Mouse (Mus musculus): ENCODE data around the gene Lpp.
A peak's percentile ranks its signal among the peaks of the same experiment; 100 is the strongest.

The Lpp gene

DNA sequence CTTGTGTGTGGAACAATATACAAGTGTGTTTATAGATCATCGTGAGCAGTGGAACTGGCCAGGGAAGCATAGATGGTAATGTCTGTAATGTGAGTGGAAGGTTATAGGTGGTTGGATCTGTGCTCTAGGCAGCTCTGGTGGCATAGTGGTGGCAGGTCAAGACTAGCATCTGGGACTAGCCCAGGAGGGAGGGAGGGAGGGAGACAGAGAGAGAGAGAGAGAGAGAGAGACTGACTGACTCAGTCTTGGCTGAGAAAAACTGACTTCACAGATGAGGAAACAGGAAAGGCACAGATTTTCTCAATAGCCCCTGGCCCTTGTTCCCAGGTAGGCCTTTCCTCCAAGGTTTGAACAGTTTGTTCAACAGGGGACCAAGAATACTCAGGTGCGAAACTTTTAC, 7.5 kb downstream of the Lpp start:
- DNase-seq, result no peak

DNA sequence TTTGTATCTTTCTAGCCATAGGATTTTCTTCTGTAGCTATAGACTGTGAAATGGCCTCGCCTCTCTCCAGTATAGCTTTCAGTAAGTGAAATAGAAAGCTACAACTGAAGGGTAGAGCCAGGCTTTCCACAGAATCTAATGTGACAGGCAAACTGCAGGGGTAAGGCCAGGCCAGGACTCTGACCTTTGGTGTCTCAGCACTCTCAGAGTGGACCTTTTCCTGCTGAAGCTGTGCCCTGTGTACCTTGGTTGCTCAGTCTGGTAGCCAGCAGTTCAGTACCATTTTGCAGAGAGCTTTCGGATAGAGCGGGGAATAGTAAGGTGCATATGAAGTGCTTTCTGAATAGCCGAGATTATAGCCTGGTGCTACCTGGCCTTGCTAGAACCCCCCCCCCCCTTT, 9.5 kb downstream of the Lpp start:
- no peak for DNase-seq

DNA sequence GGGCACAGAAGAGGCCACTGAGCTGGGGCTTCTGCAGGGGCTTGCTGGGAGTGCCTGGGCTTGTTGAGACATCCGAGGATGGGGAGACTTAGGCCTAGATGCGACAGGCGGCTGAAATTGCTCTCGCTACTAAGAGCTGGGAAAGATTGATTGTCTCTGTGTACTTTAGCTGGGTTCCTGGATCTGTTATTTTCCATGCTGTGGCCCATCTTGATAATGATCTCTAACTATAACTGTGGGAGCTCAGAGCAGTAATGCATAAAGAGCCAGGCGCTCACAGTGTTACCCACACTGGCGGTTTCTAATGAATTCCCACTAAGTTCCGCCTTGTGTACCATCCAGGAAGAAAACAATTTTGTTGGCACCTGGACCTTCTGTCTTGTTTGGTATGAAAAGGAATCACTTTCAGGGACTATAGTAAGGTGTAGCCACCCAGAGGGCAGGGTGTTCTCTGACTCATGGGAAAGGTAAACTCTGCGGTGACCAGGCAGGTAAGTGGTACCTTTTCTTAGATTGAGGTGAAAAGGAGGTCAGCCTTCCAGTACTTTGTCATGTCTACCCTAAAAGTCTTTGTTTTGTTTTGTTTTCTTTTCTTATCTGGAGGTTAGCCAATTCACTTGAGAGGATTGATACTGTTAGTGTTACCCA, 10.6 kb downstream of the Lpp start:
- no peak for DNase-seq

DNA sequence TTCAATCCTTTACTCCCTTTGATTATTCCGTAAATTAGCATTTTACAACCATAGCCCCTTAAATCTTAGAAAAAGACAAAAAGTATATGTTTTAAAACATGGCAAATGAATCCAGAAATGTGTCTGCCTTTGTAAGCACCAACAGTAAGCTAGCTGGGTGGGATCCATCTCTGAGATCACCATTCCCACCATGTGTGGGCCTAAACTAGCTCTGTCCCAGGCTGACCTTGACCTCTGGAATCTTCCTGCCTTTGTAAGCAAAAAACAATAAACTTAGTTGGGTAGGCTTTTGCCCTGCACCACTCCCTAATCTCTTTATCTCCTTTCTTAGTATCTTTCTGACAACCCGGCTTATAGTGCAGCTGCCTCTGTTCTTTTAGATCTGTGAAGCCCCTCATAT, 13.2 kb downstream of the Lpp start:
- no peak for DNase-seq

DNA sequence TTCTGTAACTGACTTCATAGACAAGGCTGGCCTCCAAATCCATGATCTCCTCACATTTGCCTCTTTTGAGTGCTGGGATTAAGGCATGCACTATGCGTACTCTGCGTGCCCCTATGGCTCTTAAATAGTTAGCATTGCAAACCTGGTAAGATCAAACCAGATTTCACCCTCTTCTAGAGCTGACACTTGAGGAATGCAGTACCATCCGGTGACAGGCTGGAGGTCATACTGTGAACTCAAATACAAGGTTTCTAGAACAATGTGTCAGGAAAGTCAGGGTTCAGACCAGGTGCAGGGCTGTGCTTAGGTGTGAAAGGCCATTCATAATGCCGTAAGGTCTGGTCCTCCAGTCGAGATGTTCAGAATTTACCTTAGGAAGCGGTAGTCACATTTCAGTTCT, 18.0 kb downstream of the Lpp start:
- no peak for DNase-seq

DNA sequence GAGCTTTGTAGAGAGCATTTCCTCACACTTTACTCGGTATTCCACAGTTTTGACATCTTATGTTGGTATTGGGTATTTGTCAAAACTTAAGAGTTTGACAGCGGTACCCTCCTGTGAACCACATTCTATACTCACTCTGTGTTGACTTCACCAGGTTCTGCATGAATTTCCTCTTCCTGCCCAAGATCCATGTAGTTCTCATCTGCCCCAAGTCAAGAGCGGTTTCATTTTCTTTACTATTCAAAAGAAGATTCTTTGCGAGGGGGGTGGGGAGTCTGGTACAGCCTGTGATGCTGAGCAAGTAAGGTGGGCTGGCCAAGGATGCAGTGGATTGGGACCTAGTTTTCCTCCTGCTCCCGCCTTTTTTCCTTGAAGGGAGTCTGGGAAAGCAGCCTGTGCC, 18.9 kb downstream of the Lpp start:
- DNase-seq, result no peak

DNA sequence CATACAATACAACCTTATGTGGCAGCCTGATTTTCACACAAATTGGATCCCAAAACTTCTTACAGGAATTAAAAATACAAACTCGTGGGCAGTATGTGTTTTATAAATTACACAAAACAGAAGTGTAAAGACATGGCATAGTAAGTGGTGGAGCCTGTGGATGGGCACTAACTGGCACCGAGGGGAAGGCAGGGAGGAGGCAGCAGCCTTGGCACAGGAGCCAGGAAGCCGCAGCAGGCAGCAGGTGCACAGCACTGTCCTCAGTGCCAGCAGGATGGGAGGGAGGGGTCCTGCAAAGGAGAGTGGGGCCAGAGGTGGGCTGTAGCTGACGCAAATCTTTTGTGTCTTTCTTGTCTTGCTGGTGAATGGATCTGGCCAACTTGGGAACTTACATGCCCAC, 19.8 kb downstream of the Lpp start:
- no peak for DNase-seq

DNA sequence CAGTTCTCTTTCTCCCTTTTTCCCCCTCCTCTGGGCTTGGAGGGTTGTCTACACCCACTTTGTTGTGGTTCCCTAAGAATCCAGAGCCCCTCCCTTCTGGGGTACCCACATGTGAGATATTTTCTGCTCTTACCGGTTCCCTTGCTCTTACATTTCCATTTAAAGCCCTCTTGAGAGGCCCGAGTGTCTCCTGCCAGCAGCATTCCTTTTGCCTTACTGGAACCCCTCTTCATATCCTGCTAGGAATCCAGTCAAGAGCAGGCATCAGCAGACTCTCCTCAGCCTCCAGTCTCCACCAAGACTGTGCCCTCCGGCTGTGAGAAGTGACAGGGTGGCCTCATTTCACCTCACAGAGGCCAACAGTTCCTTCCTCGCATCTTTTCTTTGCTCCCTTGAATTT, 24.7 kb downstream of the Lpp start:
- peak; percentile 32 for DNase-seq

DNA sequence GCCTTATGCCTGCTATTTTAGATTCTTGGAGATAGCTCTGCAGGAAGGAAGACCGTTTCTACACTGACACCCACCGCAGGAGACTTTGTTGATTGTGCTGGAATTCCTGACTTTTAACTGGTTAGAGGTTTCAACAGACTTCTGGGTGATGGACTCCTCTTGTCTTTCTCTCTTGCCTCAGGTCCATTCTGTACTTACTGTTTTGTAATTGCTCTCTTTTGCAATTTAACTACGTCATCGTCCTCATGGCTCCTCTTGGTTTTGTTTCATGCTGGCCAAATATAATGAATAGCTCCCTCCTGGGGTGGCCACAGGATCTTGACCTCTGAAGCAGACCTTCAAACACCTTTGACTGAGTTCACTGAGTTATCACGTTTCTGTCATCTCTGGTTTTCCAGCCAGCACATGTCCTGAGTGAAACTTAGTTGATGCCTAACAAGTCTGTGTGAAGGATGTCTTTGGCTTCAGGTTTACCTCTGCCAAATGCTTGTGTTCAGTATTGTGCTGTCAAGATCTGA, 27.4 kb downstream of the Lpp start:
- DNase-seq, result no peak

DNA sequence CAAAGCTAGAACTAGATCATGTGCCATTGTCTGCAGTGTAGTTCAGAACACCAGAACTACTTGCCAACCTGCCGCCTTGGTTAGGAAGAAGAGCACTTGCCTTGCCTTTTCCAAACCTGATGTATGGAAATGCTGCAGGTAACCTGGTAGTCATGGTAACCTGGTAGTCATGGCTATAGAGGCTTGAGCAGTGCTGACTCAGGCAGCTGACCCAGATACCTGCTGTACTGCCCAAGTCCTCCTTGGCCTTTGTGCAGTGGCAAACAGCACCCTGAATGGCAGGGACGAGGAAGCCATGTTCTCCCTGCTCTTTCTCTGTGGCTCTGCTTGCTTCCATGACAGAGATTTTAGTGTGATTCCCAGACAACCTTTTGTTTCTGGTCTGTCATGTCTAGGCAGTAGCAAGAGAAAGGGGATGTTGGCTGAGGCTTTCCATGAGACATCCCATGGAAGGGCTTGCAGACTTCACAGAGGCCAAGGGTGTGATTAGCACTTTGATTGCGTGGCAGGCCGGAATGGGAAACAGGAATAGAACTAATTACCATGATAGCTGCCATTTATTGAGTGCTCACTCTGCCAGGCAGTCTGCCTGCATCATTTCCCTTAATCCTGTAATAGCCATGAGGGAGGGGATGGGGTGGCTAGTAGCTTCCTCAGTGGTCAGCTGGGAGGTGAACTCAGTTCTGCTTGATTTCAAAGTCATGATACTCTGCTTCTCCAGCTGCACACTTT, 28.5 kb downstream of the Lpp start:
- no peak for DNase-seq

DNA sequence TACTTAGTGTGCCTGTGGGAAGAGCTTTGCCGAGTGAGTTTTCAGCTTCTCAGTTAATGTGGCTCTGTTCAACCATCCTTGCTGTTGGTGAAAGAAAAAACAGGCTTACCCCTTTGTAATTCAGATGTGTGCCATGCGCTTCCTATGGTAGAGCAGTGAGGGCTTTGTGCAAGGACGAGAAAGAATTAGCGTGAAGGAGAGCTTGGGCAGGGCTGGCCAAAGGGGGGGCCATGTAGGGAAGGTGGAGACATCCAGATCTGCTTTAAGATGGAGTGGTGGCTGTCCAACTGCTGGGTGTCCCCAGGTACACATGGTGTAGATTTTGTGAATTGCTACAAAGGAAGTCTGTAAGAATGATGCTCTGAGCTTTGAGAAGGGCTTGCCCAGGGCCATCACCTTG, 29.9 kb downstream of the Lpp start:
- no peak for DNase-seq

DNA sequence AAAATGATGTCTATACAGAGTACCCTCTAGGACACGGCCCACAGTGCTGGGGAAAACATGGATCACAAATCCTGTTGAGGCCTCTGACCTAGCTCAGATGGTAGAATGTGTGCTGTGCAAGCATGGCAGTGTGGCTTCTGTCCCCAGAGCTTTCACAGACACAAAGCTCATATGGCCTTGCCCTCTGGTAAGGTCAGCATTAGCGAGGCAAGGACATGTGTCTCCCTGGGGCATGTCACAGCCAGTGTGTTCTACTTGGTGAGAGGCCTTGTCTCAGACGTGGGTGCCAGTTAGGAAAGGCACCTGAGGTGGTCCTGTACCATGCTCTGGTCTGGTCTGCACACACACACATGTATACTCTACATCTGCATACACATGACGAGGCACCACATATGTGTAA, 30.4 kb downstream of the Lpp start:
- no peak for DNase-seq

DNA sequence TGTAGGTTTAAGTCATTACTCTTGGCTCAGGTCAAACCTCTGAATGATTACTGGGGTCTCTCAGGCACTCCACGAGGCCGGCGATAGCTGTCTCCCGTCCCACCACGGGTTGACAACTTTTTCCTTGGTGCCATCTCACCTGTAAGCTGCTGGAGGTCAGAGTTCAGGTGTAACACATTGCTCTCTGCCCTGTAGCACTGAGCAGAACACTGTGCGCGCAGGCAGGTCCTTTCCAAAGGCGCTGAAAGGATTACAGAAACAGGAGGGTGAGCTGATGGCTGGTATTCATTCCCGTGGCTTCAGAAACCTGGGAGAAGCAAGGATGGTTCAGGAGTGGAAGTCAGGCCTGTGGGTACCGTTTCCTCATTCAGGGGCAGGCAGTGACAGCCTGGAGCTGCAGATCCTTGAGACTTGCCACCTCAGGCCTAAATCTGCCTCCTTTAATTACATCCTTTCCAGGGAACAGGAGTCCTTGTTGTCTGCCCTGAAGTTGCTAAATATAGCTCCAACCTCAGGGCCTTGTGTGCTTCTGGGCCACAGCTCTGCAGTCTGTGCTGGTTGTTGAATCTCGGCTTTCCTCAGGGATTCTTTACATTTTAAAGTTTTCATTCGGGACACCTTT, 31.2 kb downstream of the Lpp start:
- DNase-seq, result no peak

DNA sequence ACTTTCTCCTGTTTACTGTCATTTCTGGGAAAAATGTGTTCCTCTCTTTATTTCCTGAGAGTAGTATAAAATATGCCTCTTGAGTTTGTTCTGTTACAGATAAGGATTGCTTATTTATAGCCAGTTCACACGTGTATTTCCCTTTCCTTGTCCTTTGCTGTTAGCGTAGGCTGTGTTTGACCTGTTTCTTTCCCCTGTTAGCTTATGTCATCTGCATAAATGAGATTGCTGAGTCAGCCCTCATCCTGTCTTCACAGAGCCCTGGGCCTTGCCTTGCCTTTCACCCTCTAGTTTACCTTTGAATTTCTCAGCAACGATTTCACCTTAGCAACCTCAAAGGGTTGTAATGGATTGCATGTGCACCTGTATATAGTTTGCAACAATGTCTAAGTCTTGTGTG, 32.5 kb downstream of the Lpp start:
- DNase-seq, result no peak

DNA sequence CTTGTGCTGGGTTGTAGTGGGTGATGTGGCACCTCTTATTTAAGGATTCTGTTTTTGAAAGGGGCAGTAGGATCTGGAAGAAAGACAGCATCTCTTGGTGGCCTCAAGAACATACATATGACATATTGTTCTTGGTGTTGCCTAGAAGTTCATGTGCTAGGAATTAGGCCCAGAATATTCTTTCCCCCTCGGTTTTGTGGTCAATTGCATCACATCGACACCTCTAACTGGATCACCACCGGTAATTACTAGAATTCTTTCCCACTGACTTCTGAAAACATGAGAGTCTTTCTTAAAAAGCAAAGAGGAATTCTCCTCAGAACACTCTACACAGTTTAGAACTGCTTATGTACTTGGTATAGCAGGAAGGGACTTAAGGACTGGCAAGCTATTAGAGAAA, 34.3 kb downstream of the Lpp start:
- no peak for DNase-seq

DNA sequence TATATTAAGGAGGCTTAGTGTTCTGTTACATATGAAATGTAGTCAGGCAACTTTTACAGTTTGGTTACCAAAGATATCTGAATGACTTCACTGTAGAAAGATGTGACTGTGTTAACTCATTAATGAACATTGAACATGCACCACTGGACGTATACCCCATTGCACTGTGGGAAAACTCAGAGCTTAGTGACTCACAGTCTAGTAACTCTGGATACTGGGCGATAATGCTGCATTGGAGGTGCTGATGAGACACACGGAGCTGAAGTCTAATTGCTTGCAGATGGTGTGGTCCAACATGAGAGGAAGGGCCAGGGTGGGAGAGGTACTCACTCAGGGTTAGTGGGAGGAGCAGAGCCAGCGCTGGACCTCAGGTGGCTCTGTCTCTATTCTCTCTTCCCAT, 34.7 kb downstream of the Lpp start:
- no peak for DNase-seq

DNA sequence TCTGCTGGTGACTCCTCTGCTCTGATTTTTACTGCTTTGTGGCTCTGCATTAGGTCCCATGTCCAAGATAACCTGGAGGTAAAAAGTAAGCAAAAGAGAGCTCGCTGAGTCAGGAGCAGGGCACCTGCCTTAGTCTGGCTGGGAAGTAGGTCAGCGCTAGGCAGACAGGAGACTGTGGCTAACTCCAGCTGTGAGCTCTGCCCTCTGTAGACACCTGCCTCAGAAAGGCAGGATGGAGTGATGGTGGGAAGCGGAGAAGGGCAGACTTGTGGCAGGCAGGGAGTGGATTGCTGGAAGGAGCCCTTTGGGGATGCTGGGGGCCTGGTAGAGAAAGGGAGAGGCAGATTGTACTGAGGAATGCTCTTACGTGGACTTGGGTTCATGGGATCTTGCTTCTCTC, 35.4 kb downstream of the Lpp start:
- no peak for DNase-seq

DNA sequence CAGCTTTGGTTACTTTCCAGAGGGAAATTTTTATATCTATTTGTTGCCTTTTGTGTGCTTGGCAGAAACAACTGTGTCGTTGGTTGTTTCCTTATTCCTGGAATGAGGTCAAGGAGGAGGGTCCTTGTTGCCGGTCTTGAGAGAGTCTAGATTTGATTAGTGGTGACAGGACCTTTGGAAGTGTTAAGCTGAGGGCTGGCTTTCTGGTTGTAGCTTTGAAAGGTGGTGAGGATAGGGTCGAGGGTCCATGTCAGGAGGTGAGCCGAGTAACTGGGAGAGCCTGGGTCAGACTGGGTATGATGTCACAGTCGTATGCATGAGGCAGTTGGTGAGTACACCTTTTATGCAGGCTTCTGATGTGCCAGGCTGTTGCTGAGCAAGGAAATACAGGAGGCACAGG, 36.4 kb downstream of the Lpp start:
- no peak for DNase-seq

DNA sequence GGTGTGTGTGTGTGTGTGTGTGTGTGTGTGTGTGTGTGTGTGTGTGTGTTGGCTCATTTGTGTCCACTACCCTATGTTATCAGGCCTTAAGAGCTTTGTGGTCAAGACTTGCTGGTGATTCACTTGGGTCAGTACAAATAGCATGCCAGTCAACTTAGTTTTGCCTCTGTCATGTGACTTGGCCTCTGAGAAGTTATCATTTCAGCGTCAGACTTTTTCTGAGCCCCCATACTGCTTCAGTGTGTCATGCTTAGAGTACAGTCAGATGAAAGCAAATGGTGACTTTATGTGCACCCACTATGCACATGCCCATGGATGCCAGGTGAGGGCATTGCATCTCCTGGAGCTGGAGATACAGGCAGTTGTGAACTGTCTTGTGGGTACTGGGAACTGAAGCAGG, 38.5 kb downstream of the Lpp start:
- DNase-seq, result no peak

DNA sequence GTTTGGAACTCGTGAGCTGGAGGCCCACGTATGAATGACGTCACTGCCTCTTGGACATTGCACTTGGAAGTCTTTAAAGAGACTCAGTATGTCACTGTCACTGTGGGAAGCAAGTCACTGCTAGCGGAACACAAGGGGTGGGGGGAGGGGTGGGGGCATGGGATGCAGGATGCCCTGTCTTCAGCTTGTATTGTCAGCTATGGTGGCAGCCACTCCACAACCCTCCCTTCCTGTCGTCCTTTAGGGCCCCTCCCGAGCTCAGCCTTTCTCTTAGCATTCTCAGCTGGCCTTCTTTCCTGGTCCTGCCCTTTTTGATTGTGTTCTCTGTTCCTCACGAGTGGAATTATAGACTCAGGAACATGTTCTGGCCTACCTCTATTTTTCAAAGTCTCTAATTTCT, 40.3 kb downstream of the Lpp start:
- no peak for DNase-seq

DNA sequence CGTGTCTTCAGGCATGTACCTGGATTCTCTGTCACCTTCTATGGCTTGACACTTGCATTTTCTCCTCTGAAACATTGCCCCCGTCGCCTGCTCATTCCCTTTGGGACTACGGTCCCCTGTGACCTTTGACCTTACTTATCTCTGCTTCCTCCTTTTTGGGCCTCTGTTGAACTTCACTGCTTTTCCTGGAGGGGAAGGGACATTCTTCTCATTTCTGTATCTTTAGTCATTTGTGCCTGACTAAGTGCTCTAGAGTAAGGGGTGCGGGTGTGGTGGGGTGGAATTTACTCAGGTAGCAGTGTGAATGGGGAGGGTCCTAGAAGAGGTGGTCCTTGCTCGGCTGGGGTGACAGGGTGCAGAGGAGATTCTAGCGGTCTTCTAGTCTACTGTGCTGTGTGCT, 40.7 kb downstream of the Lpp start:
- DNase-seq, result no peak

DNA sequence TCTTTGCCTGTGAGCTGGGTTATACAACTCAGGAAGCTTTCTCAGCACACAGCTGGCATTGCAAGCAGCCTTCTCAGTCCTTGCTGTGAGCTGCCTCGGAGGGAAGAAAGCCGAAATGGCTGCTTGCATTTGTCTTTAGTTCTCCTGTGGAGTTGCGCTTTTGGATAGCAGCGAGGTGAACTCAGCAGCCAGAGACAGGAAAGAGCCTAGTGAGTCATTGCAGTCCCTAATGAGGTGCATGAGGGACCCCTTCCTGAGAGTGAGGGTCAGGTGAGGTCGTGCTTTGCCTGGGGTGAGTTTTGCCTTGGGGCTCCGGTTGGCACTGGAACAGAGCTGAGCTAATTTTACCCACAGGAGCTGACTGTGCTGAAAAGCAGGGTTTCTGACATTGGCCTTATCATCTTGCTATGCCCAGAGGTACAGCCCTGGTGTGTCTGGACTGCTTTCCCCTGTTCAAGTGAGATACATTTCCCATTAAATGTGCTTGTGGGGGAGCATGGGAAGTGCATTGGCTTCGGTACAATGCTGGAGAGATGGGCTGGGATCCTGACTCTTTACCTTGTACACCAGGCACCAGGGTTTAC, 41.3 kb downstream of the Lpp start:
- DNase-seq, result no peak

DNA sequence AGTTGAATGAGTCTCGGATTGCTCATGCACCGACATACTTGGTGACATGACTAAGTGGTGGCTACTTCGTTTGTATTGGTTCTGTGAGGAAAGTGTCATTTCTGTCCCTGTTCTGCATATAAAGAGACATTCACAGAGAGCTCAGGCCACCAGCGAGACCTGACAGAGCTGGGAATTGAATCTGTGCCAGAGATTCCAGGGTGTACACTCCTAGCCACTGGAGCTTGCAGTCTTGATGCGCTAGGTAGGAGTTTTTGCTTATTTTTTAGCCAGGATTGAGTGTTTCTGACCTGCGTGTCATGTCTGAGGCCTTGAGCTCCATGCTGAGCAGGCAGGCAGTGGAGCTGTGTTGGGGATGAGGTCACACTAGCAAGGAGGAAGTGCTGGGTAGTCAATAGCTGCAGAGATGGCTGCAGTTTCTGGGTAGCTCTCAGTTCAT, 41.8 kb downstream of the Lpp start:
- DNase-seq, result no peak

DNA sequence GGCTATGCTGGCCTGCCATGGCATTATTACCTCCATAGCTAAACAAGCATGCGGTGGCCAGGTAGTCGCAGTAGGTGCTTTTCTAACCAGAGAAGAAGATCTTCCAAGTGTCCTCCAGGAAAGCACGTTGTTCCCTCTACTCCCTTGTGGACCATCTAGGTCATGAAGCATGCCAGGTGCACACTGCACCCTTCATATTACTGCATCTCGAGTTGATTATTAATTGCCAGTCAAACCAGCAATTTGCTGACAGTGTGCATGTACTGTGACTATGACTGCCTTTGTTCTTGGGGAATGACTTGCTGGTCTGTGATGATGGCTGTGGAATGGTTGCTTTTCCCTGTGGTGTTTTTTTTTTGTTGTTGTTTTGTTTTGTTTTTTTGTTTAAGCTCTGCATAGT, 45.1 kb downstream of the Lpp start:
- no peak for DNase-seq

Data from lung, postnatal 14 days (tissue).